Mouse (Mus musculus): Measurements from ENCODE around the gene Anapc7. TPM values are rescaled to one million over a fixed set of nuclear protein-coding genes. Genes with fewer than 3 reads are reported as not detected.

Gene Anapc7
- 17.7 and 17.8 TPM in 2 replicates for polyA plus RNA-seq (2011; ENCODE audit: insufficient read depth, insufficient read length, low replicate concordance, missing spikeins)

DNA sequence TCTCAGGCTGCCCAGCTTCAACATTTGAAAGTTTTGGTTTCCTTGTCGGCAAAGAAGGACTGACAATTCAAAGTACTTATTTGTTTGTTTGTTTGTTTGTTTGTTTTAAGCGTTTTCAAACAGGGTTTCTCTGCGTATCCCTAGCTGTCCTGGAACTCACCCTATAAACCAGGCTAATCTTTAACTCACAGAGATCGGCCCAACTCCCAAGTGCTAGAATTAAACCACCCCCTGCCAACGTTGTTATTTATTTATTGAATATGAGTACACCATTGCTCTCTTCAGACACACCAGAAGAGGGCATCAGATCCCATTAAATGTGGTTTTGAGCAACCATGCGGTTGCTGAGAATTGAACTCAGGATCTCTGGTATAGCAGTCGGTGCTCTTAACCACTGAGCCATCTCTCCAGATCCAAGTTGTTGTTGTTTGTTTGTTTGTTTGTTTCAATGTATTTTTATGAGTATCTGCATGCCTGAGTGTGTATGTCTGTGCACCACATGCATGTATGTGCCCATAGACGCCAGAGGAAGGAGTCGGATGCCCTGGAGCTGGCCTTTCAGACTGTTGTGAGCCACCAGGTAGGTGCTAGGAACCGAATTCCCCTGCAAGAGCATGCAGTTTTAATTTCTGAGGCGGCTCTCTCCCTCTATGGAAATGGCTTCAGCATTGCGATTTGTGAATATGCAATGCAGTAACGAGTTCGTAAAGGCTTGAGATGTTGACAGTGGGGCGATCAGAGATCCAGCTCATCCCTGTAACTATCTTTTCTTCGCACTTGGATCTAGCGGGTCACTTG is at the start of gene Anapc7:
TSS of gene Anapc7 (plus strand) at position 423 of the 798 bp plus-strand sequence.
- peak within 1 kb of the TSS; percentile 79 for H3K4me3 ChIP-seq (replicated peaks; ENCODE audit: control insufficient read depth, low read depth, low read length)
- WGBS = 15% methylated on average over 17 of the region's 17 CpGs
- peak within 1 kb of the TSS; percentile 70 for H3K27ac ChIP-seq (ENCODE audit: control insufficient read depth, insufficient read depth, low read depth, low read length, poor library complexity)
- no peaks in the 10 kb centered on the region for H3K4me1 ChIP-seq (ENCODE audit: control insufficient read depth, insufficient read depth, low read length)
- TF ChIP-seq CTCF (IDR thresholded peaks at IDR 0.05; ENCODE audit: control insufficient read depth, insufficient read depth, low read length) (no peak), POLR2A (IDR thresholded peaks at IDR 0.05; ENCODE audit: borderline replicate concordance, control insufficient read depth, low read depth, low read length) (no peak)

DNA sequence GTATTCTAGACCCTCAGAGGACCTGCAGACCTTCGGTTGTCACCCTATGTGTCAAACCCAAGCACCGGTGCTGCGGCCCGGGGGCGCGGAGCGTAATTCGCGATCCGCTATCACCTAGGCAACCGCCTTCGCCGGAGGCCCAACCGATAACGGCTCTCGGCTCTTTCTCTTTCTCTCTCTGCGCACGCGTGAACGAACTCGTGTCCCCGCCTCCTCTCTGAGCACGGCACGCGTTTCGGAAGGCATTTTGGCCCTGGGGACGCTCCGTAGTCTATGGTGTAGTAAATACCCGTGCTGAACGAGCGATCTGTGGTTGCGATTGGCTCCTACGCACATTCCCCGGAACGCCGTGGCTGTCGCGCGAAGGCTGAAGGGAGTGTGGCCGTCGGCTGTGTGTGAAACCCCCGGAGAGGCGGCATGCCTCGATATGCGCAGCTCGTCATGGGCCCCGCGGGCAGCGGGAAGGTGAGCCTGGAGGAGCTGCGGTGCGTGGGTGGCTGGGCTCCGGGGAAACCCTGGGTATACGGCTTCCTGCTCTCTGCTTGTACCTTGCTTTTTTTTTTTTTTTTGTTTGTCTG is 49.2 kb upstream of the Anapc7 start, which contains the start of gene Fam216a:
TSS of gene Fam216a (minus strand) at position 173 of the 578 bp plus-strand sequence.
- TF ChIP-seq CTCF (IDR thresholded peaks at IDR 0.05; ENCODE audit: control insufficient read depth, insufficient read depth, low read length) (no peak), POLR2A (IDR thresholded peaks at IDR 0.05; ENCODE audit: borderline replicate concordance, control insufficient read depth, low read depth, low read length) (peak; percentile 90; the same call in 1 of the 2 replicates)
- WGBS = under 1% methylated on average over 53 of the region's 53 CpGs
- Histone ChIP-seq H3K27ac (ENCODE audit: control insufficient read depth, insufficient read depth, low read depth, low read length, poor library complexity) (peak within 1 kb of the TSS; percentile 90), H3K4me3 (replicated peaks; ENCODE audit: control insufficient read depth, low read depth, low read length) (peak within 1 kb of the TSS; percentile 94), H3K4me1 (ENCODE audit: control insufficient read depth, insufficient read depth, low read length) (no peaks in the 10 kb centered on the region)

DNA sequence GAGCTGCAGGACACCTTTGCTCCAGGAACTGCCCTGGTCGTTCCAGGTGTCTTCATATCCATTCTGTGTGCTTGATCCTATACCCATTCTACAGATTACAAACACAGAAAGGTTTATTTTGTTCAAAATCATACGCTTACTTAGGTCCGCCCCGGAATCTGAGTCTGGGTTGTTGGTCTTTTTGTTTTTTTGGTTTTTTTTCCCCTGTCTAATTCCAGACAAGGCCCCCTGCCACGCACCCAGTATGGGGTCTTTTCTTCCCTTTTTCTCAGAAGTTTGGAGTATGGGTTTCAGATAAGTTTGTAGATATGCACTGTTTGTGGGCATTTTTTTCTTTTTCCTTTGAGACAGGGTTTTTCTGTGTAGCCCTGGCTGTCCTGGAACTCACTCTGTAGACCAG is 48.6 kb upstream of the Anapc7 start:
- Histone ChIP-seq H3K4me3 (replicated peaks; ENCODE audit: control insufficient read depth, low read depth, low read length) (peak overlapping the region; percentile 94), H3K4me1 (ENCODE audit: control insufficient read depth, insufficient read depth, low read length) (no peaks in the 10 kb centered on the region), H3K27ac (ENCODE audit: control insufficient read depth, insufficient read depth, low read depth, low read length, poor library complexity) (peak overlapping the region; percentile 90)
- TF ChIP-seq CTCF (IDR thresholded peaks at IDR 0.05; ENCODE audit: control insufficient read depth, insufficient read depth, low read length) = no peak
- no peak for TF ChIP-seq POLR2A (IDR thresholded peaks at IDR 0.05; ENCODE audit: borderline replicate concordance, control insufficient read depth, low read depth, low read length)
- WGBS = 3% methylated on average over 5 of the region's 5 CpGs

DNA sequence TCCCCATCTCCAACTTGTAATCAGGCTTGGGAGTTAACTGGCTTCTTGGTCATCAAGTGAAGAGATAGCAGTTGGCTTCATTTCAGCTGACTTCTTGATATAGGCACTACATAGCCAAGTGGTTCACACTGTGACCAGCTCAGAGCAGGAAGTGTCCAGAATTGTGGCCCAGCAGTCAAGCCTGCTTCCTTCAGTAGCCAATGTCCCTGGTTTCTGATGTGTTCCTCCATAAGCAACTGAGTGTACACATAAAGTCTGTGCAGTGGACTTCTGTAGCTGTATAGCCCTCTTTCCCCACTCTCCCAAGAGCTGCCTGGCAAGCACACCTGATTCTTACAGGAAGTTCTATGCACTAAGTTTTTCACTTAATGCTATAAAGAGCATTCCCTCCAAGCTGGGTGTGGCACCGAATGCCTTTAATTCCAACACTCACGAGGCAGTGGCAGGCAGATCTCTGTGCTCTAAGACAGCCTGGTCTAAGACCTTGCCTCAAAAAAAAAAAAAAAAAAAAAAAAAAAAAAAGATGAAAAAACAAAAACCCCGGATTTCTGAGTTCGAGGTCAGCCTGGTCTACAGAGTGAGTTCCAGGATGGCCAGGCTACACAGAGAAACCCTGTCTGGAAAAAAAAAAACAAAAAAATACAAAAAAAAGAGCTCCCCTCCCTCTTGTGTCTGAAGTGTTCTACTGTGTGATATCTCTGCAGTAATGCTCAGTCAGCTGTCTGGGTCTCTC is 44.2 kb upstream of the Anapc7 start:
- Histone ChIP-seq H3K27ac (ENCODE audit: control insufficient read depth, insufficient read depth, low read depth, low read length, poor library complexity) (no peak overlapping the region), H3K4me3 (replicated peaks; ENCODE audit: control insufficient read depth, low read depth, low read length) (no peak overlapping the region), H3K4me1 (ENCODE audit: control insufficient read depth, insufficient read depth, low read length) (no peaks in the 10 kb centered on the region)
- WGBS = 76% methylated on average over 4 of the region's 4 CpGs
- no peak for TF ChIP-seq CTCF (IDR thresholded peaks at IDR 0.05; ENCODE audit: control insufficient read depth, insufficient read depth, low read length)
- TF ChIP-seq POLR2A (IDR thresholded peaks at IDR 0.05; ENCODE audit: borderline replicate concordance, control insufficient read depth, low read depth, low read length) = no peak

DNA sequence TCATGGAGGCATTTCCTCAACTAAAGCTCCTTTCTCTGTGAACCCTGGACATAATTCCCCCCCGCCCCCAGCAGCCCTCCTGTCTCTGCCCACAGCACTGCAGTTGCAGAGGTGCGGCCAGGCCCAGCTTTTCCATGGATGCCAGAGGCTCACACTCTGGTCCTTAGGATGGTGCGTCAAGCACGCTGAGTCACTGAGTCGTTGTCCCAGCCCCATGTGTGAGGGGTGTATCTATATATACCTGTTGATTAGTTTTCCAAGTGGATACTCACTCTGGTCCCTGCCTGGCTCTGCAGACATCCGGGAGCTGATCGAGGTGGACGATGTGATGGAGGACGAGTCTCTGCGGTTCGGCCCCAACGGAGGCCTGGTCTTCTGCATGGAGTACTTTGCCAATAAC is 43.3 kb upstream of the Anapc7 start:
- Histone ChIP-seq H3K4me1 (ENCODE audit: control insufficient read depth, insufficient read depth, low read length) (no peaks in the 10 kb centered on the region), H3K4me3 (replicated peaks; ENCODE audit: control insufficient read depth, low read depth, low read length) (no peak overlapping the region), H3K27ac (ENCODE audit: control insufficient read depth, insufficient read depth, low read depth, low read length, poor library complexity) (no peak overlapping the region)
- TF ChIP-seq POLR2A (IDR thresholded peaks at IDR 0.05; ENCODE audit: borderline replicate concordance, control insufficient read depth, low read depth, low read length) = no peak
- no peak for TF ChIP-seq CTCF (IDR thresholded peaks at IDR 0.05; ENCODE audit: control insufficient read depth, insufficient read depth, low read length)
- 93% methylated on average over 12 of the region's 12 CpGs for WGBS

DNA sequence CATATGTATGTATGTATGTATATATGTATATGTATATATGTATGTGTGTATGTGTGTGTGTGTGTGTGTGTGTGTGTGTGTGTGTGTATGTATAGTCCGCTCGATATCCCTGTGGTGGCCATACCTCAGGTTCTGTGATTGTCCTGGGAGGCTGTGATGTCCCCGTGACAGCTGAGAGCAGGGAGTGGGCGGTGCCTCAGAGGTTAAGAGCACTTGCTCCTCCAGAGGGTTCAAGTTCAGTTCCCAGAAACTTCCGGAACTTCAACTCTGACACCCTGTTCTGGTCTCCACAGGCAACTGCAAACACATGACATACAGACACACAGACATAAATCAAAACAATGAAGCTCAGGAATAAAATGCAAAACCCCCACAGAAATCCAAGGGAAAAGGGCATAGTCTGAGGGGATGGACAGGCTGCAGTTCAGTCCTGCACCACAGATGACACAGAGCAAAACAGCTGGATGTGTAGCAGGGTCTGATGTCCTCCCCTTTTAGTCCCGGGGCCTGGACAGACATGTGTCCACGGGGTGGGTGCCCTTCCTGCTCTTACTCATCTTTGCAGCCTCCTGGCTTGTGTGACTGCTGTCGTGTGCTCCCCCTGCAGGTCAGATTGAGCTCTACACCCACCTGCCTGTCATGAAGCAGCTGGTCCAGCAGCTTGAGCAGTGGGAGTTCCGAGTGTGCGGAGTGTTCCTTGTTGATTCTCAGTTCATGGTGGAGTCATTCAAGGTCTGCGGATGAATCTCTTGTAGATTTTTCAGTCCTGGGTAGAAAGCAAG is 41.9 kb upstream of the Anapc7 start:
- 52% methylated on average over 11 of the region's 11 CpGs for WGBS
- no peak for TF ChIP-seq POLR2A (IDR thresholded peaks at IDR 0.05; ENCODE audit: borderline replicate concordance, control insufficient read depth, low read depth, low read length)
- TF ChIP-seq CTCF (IDR thresholded peaks at IDR 0.05; ENCODE audit: control insufficient read depth, insufficient read depth, low read length) = peak; percentile 97
- no peak overlapping the region for H3K27ac ChIP-seq (ENCODE audit: control insufficient read depth, insufficient read depth, low read depth, low read length, poor library complexity)
- no peak overlapping the region for H3K4me3 ChIP-seq (replicated peaks; ENCODE audit: control insufficient read depth, low read depth, low read length)
- H3K4me1 ChIP-seq (ENCODE audit: control insufficient read depth, insufficient read depth, low read length) = no peaks in the 10 kb centered on the region

DNA sequence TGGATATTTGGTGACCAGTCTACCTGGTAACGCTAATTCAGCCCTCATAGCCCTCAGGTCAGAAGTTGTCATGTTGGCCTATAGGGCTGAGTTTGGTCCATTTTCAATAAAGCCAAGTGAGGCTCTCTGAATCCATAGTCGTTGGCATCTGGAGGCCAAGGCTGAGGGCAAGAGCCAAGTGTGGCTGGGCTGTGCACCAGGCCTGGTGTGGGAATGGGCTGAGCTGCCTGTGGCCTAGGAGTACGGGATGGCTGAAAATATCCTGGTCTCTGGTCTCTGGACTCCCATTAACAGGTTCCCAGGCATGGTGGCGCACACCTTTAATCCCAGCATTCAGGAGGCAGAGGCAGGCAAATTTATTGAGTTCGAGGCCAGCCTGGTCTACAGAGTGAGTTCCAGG is 31.5 kb upstream of the Anapc7 start:
- H3K4me1 ChIP-seq (ENCODE audit: control insufficient read depth, insufficient read depth, low read length) = peaks cover 1% of the 10 kb centered on the region; the same call in 1 of the 2 replicates
- TF ChIP-seq CTCF (IDR thresholded peaks at IDR 0.05; ENCODE audit: control insufficient read depth, insufficient read depth, low read length) (no peak), POLR2A (IDR thresholded peaks at IDR 0.05; ENCODE audit: borderline replicate concordance, control insufficient read depth, low read depth, low read length) (no peak)
- 85% methylated on average over 5 of the region's 5 CpGs for WGBS

More for the DNA sequence above, 31.5 kb upstream of the Anapc7 start:
- H3K27ac ChIP-seq (ENCODE audit: control insufficient read depth, insufficient read depth, low read depth, low read length, poor library complexity) = no peak overlapping the region
- no peak overlapping the region for H3K4me3 ChIP-seq (replicated peaks; ENCODE audit: control insufficient read depth, low read depth, low read length)

Data from bone marrow, adult 2 months (tissue).